In genomic region chr2:117249255-117250000, GRCm38 (mm10) we compare ENCODE assay signal across 8 mouse cellular contexts. TPM values are rescaled to one million over a fixed set of nuclear protein-coding genes. Genes with fewer than 3 reads are reported as not detected.
DNase-seq lines count a peak whose midpoint lies in the region; ATAC-seq and TF ChIP-seq lines count a peak whose summit lies in the region.

Gene Fam98b (plus strand): TSS chr2:117249739.

- peaks cover 0 to 14% of the 10 kb centered on the region in 2 experiments; a peak in 2 of 4 replicates for H3K36me3 ChIP-seq in MEL (ENCODE audit: control insufficient read depth in 1 of 2, insufficient read depth in 2 of 2, low read length in 2 of 2)
- no peaks in the 10 kb centered on the region for H3K36me3 ChIP-seq in forebrain, postnatal 0 days (ENCODE audit: insufficient read depth)
- H3K36me3 ChIP-seq in lung, embryonic 15.5 days, result no peaks in the 10 kb centered on the region

- TF ChIP-seq RAD21 in MEL (IDR thresholded peaks at IDR 0.05; ENCODE audit: low read depth, low read length), result peak; percentile 45

- no peak for TF ChIP-seq EP300 in MEL (IDR thresholded peaks at IDR 0.05; ENCODE audit: low read depth in 1 of 2, low read length in 2 of 2)

- peaks cover 0 to 2% of the 10 kb centered on the region in 2 experiments; a peak in 3 of 4 replicates for H3K27me3 ChIP-seq in MEL (ENCODE audit: control insufficient read depth in 1 of 2, insufficient read depth in 2 of 2, low read length in 2 of 2)
- no peaks in the 10 kb centered on the region for H3K27me3 ChIP-seq in cerebellum, adult 2 months (ENCODE audit: control insufficient read depth, insufficient read depth, low read length)
- no peaks in the 10 kb centered on the region for H3K27me3 ChIP-seq in forebrain, postnatal 0 days (ENCODE audit: insufficient read depth, low read length)
- H3K27me3 ChIP-seq in lung, embryonic 15.5 days, result no peaks in the 10 kb centered on the region

- H3K27ac ChIP-seq in MEL (ENCODE audit: control insufficient read depth, low read depth, low read length), result peak within 1 kb of the TSS; percentile 87
- peak within 1 kb of the TSS; percentile 89 for H3K27ac ChIP-seq in cerebellum, adult 2 months (ENCODE audit: insufficient read depth, low read length)
- H3K27ac ChIP-seq in forebrain, postnatal 0 days (ENCODE audit: low read depth, low read length), result peak within 1 kb of the TSS; percentile 90
- H3K27ac ChIP-seq in lung, embryonic 15.5 days, result peak within 1 kb of the TSS; percentile 85

- H3K4me2 ChIP-seq in forebrain, postnatal 0 days (ENCODE audit: low read depth), result peak within 1 kb of the TSS; percentile 82
- peak within 1 kb of the TSS; percentile 78 for H3K4me2 ChIP-seq in lung, embryonic 15.5 days

- no peaks in the 10 kb centered on the region; a peak in 1 of 4 replicates for H3K4me1 ChIP-seq in MEL (ENCODE audit: control insufficient read depth in 1 of 2, insufficient read depth in 2 of 2, low read length in 2 of 2)
- H3K4me1 ChIP-seq in cerebellum, adult 2 months (ENCODE audit: control insufficient read depth, insufficient read depth, low read length), result no peaks in the 10 kb centered on the region
- peaks cover 10% of the 10 kb centered on the region for H3K4me1 ChIP-seq in forebrain, postnatal 0 days (ENCODE audit: insufficient read depth)
- peaks cover 13% of the 10 kb centered on the region for H3K4me1 ChIP-seq in lung, embryonic 15.5 days

- no peaks in the 10 kb centered on the region for H3K9me3 ChIP-seq in MEL (replicated peaks; ENCODE audit: insufficient read depth, low read length)
- no peaks in the 10 kb centered on the region for H3K9me3 ChIP-seq in forebrain, postnatal 0 days (ENCODE audit: low read length)
- no peaks in the 10 kb centered on the region for H3K9me3 ChIP-seq in lung, embryonic 15.5 days

- peak; percentile 46 to 72 (median 56) for TF ChIP-seq CTCF in MEL (IDR thresholded peaks at IDR 0.05 in 2 of 3, conservative IDR thresholded peaks at IDR 0.05 in 1 of 3; ENCODE audit: control insufficient read depth in 1 of 3, insufficient read depth in 1 of 3, low read depth in 2 of 3, low read length in 3 of 3, poor library complexity in 1 of 3, severe bottlenecking in 1 of 3)
- peak; percentile 46; the same call in 1 of the 2 replicates for TF ChIP-seq CTCF in cerebellum, adult 2 months (IDR thresholded peaks at IDR 0.05; ENCODE audit: borderline replicate concordance, insufficient read depth, low read depth, low read length)
- peak; percentile 67 for TF ChIP-seq CTCF in forebrain, postnatal 0 days (IDR thresholded peaks at IDR 0.05; ENCODE audit: low read depth)

- peak within 1 kb of the TSS; percentile 100 for H3K9ac ChIP-seq in MEL (ENCODE audit: control insufficient read depth, low read depth, low read length, poor library complexity, severe bottlenecking)
- H3K9ac ChIP-seq in forebrain, postnatal 0 days, result peak within 1 kb of the TSS; percentile 88
- peak within 1 kb of the TSS; percentile 93 for H3K9ac ChIP-seq in lung, embryonic 15.5 days

- peak; percentile 65 to 80; a peak in 3 of 4 replicates for TF ChIP-seq POLR2A in MEL (IDR thresholded peaks at IDR 0.05; ENCODE audit: control insufficient read depth in 1 of 2, insufficient read depth in 1 of 2, low read depth in 1 of 2, low read length in 2 of 2, poor library complexity in 1 of 2)
- TF ChIP-seq POLR2A in cerebellum, adult 2 months (IDR thresholded peaks at IDR 0.05; ENCODE audit: borderline replicate concordance, insufficient read depth, low read length), result peak; percentile 71; the same call in 1 of the 2 replicates

- peak within 1 kb of the TSS; percentile 84 to 100 for H3K4me3 ChIP-seq in MEL (ENCODE audit: control insufficient read depth in 1 of 2, insufficient read depth in 1 of 2, low read depth in 2 of 2, low read length in 2 of 2)
- H3K4me3 ChIP-seq in cerebellum, adult 2 months (replicated peaks; ENCODE audit: insufficient read depth, low read depth, low read length), result peak within 1 kb of the TSS; percentile 91
- peak within 1 kb of the TSS; percentile 77 for H3K4me3 ChIP-seq in forebrain, postnatal 0 days (ENCODE audit: low read depth, low read length)
- peak within 1 kb of the TSS; percentile 79 for H3K4me3 ChIP-seq in lung, embryonic 15.5 days

- H3K79me2 ChIP-seq in MEL (ENCODE audit: control insufficient read depth, insufficient read depth, low read length, poor library complexity), result peaks cover 41% of the 10 kb centered on the region

- WGBS in cerebellum, adult 2 months, result 1% methylated on average over 33 of the region's 33 CpGs
- under 1% methylated on average over 33 of the region's 33 CpGs for WGBS in forebrain, postnatal 0 days
- WGBS in lung, embryonic 15.5 days, result under 1% methylated on average over 33 of the region's 33 CpGs

- DNase-seq in MEL (ENCODE audit: low read depth, low spot score), result peak; percentile 96
- peak; percentile 88 to 93 for DNase-seq in cerebellum, adult 2 months
- peak; percentile 97 for DNase-seq in forebrain, postnatal 0 days
- peak; percentile 94 for DNase-seq in heart, postnatal 4 days
- peak; percentile 80 to 89 for DNase-seq in layer of hippocampus, adult 8-10 months (ENCODE audit: low spot score in 2 of 2)
- peak; percentile 69 for DNase-seq in ovary, adult 18-20 months (ENCODE audit: low spot score)
- peak; percentile 93 for DNase-seq in thymus, postnatal 0 days (ENCODE audit: low spot score)

- ATAC-seq in forebrain, postnatal 0 days, result peak; percentile 98
- peak; percentile 91 for ATAC-seq in lung, embryonic 15.5 days (ENCODE audit: borderline replicate concordance, extremely low read depth, low FRiP score, low TSS enrichment)

TF ChIP-seq in MEL, 35 proteins besides CTCF, POLR2A, EP300 and RAD21:
- TF ChIP-seq MAZ (IDR thresholded peaks at IDR 0.05; ENCODE audit: low read depth, low read length) (no peak), SIN3A (IDR thresholded peaks at IDR 0.05; ENCODE audit: low read length) (peak; percentile 80; the same call in 1 of the 2 replicates), USF1 (IDR thresholded peaks at IDR 0.05; ENCODE audit: low read depth, low read length) (no peak), ETS1 (IDR thresholded peaks at IDR 0.05; ENCODE audit: low read depth, low read length) (no peak), POLR2AphosphoS2 (IDR thresholded peaks at IDR 0.05; ENCODE audit: low read length) (no peak), CHD1 (IDR thresholded peaks at IDR 0.05; ENCODE audit: low read depth, low read length) (no peak), ELF1 (IDR thresholded peaks at IDR 0.05; ENCODE audit: low read depth, low read length) (0 out of 2 replicates have a peak, but pooled peaks have one; percentile 24), HCFC1 (IDR thresholded peaks at IDR 0.05; ENCODE audit: low read depth, low read length) (peak; percentile 83), TCF12 (IDR thresholded peaks at IDR 0.05; ENCODE audit: low read depth, low read length) (0 out of 2 replicates have a peak, but pooled peaks have one; percentile 34), KAT2A (conservative IDR thresholded peaks at IDR 0.05; ENCODE audit: low read depth, low read length) (no peak), GATA1 (IDR thresholded peaks at IDR 0.05; ENCODE audit: low read depth, low read length) (no peak), ZKSCAN1 (IDR thresholded peaks at IDR 0.05; ENCODE audit: low read depth, low read length) (no peak), UBTF (IDR thresholded peaks at IDR 0.05; ENCODE audit: borderline replicate concordance, insufficient read depth, low read depth, low read length) (0 out of 2 replicates have a peak, but pooled peaks have one; percentile 21), MEF2A (IDR thresholded peaks at IDR 0.05; ENCODE audit: extremely low read depth, insufficient replicate concordance, low read depth, low read length, poor library complexity, severe bottlenecking) (no peak), E2F4 (IDR thresholded peaks at IDR 0.05; ENCODE audit: borderline replicate concordance, low read depth, low read length) (0 out of 2 replicates have a peak, but pooled peaks have one; percentile 44), SMC3 (IDR thresholded peaks at IDR 0.05; ENCODE audit: low read depth, low read length) (peak; percentile 58), ZMIZ1 (IDR thresholded peaks at IDR 0.05; ENCODE audit: low read depth, low read length) (no peak), CHD2 (IDR thresholded peaks at IDR 0.05; ENCODE audit: low read length) (no peak), MYC (IDR thresholded peaks at IDR 0.05; ENCODE audit: low read depth, low read length) (peak; percentile 35; the same call in 1 of the 2 replicates), GABPA (IDR thresholded peaks at IDR 0.05; ENCODE audit: low read depth, low read length) (no peak), BHLHE40 (IDR thresholded peaks at IDR 0.05; ENCODE audit: borderline replicate concordance, low read depth, low read length) (no peak), NELFE (IDR thresholded peaks at IDR 0.05; ENCODE audit: low read depth, low read length) (peak; percentile 68), JUND (IDR thresholded peaks at IDR 0.05; ENCODE audit: low read depth, low read length) (no peak), MXI1 (IDR thresholded peaks at IDR 0.05; ENCODE audit: low read depth, low read length) (peak; percentile 51), MAX (IDR thresholded peaks at IDR 0.05; ENCODE audit: low read length) (0 out of 2 replicates have a peak, but pooled peaks have one; percentile 24), MAFK (IDR thresholded peaks at IDR 0.05; ENCODE audit: borderline replicate concordance, low read depth, low read length) (no peak), ZC3H11A (IDR thresholded peaks at IDR 0.05; ENCODE audit: low read depth, low read length) (no peak), TBP (IDR thresholded peaks at IDR 0.05; ENCODE audit: low read depth, low read length) (peak; percentile 78; the same call in 1 of the 2 replicates), TAL1 (IDR thresholded peaks at IDR 0.05; ENCODE audit: low read length) (no peak)

RNA-seq across cellular contexts. Expression of gene Fam98b, which starts in this region (rescaled TPM):
- 14.3 and 16.4 TPM in 2 replicates for total RNA-seq in MEL (2012; rRNA removed)
- polyA plus RNA-seq in MEL (2012; ENCODE audit: insufficient read depth in 1 of 2, insufficient read length in 2 of 2, low read depth in 1 of 2, low replicate concordance in 2 of 2, missing spikeins in 1 of 2), result 100 to 1,000 TPM in 1 of 2 experiments, 10 to 100 TPM in 1; 54.9 to 228 TPM
- 33.0 and 35.0 TPM in 2 replicates for polyA plus RNA-seq in cerebellum, adult 2 months (2012; rRNA removed)
- total RNA-seq in forebrain, postnatal 0 days (2014; rRNA removed), result 10.3 and 13.4 TPM in 2 replicates
- 12.4 and 13.8 TPM in 2 replicates for polyA plus RNA-seq in forebrain, postnatal 0 days (2015; fragmentation: Nextera tagmentation; extraction: Ambion mirVana)
- 10 to 100 TPM; 35.0 to 36.0 TPM for total RNA-seq in heart, postnatal 4 days (2021)
- 10 to 100 TPM; 48.7 to 56.0 (median 51.8) TPM for total RNA-seq in layer of hippocampus, adult 8-10 months (2022)
- polyA plus RNA-seq in lung, embryonic 15.5 days (2015; fragmentation: Nextera tagmentation; extraction: Ambion mirVana), result 10.0 and 10.6 TPM in 2 replicates
- polyA plus RNA-seq in thymus, postnatal 0 days (2015; fragmentation: Nextera tagmentation; extraction: Ambion mirVana), result 10.7 and 13.5 TPM in 2 replicates

Comparison
In these comparisons a context has a peak if more than half of its experiments do, and no peak if none do; other contexts are left out.
1. Peak in every context shown above with its lines: DNase-seq, ATAC-seq, H3K4me3 ChIP-seq and H3K27ac ChIP-seq.